Mouse (Mus musculus) kidney, adult 2 months (tissue): ENCODE results near the gene Sema3a. TPM values are rescaled to one million over a fixed set of nuclear protein-coding genes. Genes with fewer than 3 reads are reported as not detected.

Experiments used
- DNase-seq: peaks from one replicate; pipeline ENCODE4 v3.0.0; 2021
- H3K27ac ChIP-seq: fragments of 200-500 bp; 2 replicates; pipeline ENCODE4 v1.5.1; 2012; ENCODE audit warnings: low read depth, low read length, control low read depth, inconsistent platforms; ENCODE audit not compliant: insufficient read depth
- H3K27me3 ChIP-seq: fragments of 200-500 bp; replicated peaks from 2 replicates; pipeline ENCODE4 v1.6.1; 2012; ENCODE audit warnings: mild to moderate bottlenecking, moderate library complexity, low read length, inconsistent platforms; ENCODE audit not compliant: control insufficient read depth, insufficient read depth
- H3K36me3 ChIP-seq: fragments of 200-500 bp; 2 replicates; pipeline ENCODE4 v1.6.1; 2012; ENCODE audit warnings: mild to moderate bottlenecking, moderate library complexity, low read length, inconsistent platforms; ENCODE audit not compliant: control insufficient read depth, insufficient read depth
- H3K4me1 ChIP-seq: fragments of 200-500 bp; 2 replicates; pipeline ENCODE4 v1.6.1; 2011; ENCODE audit warnings: low read length; ENCODE audit not compliant: control insufficient read depth, insufficient read depth
- H3K4me3 ChIP-seq: fragments of 200-500 bp; 2 replicates; pipeline ENCODE4 v1.5.1; 2011; ENCODE audit warnings: mild to moderate bottlenecking, low read depth, low read length, control low read depth; ENCODE audit not compliant: insufficient read depth
- CTCF ChIP-seq: fragments of 200-500 bp; conservative IDR thresholded peaks from 2 replicates; pipeline ENCODE4 v1.5.1; 2011; ENCODE audit warnings: low read depth, mild to moderate bottlenecking, control low read depth, low read length, moderate library complexity, mixed read lengths; ENCODE audit not compliant: insufficient read depth, insufficient read length
- POLR2A ChIP-seq: fragments of 200-500 bp; IDR thresholded peaks from one replicate; pipeline ENCODE4 v1.6.1; 2011; ENCODE audit warnings: low read depth, low read length, control low read depth
- WGBS: fragments of 180-500 bp; shearing (Covaris S2); methylation state at CpG from one replicate; pipeline ENCODE4 v1.1.7; 2018; 5-methylcytosine and 5-hydroxymethylcytosine counted together
- polyA plus RNA-seq: library from polyadenylated mRNA; depleted of rRNA; stranded (reverse); fragments of >200 nt; gene quantifications from 2 replicates; pipeline ENCODE4 v1.2.3, GENCODE M21; 2012

Gene Sema3a
- polyA plus RNA-seq, 1 experiment = 0.61 TPM

DNA sequence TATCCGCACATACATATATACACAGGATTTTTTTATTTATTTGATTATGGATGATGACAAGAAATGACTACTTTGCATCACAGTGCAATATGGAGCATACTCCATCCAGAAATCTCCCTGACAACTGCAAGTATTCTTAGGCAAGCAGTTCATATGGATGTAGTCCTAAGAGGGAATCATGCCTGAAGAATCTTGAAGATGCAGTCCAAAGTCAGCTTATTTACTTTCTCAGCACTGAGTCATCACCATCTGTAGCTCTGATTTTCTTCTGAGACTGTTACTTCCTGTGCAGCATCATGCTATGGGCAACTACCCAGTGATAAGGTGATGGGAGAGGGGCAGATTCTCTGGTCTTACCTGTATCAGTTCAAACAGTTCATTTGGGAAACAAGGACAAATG, 229.7 kb downstream of the Sema3a start:
- H3K27ac ChIP-seq = no peak overlapping the region
- TF ChIP-seq POLR2A (no peak), CTCF (no peak)
- no peak for DNase-seq
- no peaks in the 10 kb centered on the region for H3K4me1 ChIP-seq
- WGBS = 85% methylated on average over 1 of the region's 1 CpGs
- H3K27me3 ChIP-seq = no peaks in the 10 kb centered on the region
- H3K4me3 ChIP-seq = no peak overlapping the region
- H3K36me3 ChIP-seq = no peaks in the 10 kb centered on the region

DNA sequence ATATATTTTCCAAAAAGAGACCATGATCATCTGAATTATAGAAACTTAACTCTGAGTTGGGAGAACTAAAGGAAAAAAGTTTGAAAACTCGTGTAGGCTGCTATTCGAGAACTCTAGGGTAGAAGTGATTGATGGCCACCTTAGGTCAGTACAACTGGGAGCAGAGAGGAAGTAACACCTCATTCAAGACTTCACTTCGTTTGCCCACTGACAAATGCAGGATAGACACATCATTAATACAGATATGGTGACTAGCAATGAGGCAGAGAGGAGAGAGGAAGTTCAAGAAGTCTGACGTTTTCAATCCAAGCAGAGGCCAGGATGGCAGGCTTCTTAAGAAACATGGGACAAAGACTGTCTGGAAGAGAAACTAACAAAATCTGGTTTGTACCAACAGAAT, 233.6 kb downstream of the Sema3a start:
- H3K27me3 ChIP-seq = no peaks in the 10 kb centered on the region; the same call in 1 of the 2 replicates
- WGBS = 13% methylated on average over 4 of the region's 4 CpGs
- no peaks in the 10 kb centered on the region for H3K36me3 ChIP-seq
- H3K27ac ChIP-seq = no peak overlapping the region
- no peak for DNase-seq
- H3K4me3 ChIP-seq = no peak overlapping the region
- no peak for TF ChIP-seq CTCF
- TF ChIP-seq POLR2A = no peak
- H3K4me1 ChIP-seq = no peaks in the 10 kb centered on the region

DNA sequence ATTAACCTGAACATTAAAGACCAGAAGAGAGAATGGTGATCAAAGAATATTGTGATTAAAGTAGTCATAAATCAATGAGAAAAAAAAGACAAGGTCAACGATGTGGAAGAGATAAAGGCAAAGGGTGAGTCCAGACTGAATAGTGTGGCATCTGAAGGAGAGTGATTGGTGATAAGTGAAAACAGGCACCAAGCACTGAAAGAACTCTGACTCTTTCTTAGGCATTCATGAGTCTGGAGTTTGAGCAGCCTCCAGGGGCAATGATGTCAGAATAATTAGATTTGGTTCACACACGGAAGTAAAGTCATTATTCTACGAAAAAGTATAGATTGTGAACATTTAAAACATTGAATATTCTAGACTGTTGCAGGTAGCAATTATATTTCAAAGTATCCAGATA, 235.5 kb downstream of the Sema3a start:
- TF ChIP-seq POLR2A (no peak), CTCF (no peak)
- 51% methylated on average over 3 of the region's 3 CpGs for WGBS

DNA sequence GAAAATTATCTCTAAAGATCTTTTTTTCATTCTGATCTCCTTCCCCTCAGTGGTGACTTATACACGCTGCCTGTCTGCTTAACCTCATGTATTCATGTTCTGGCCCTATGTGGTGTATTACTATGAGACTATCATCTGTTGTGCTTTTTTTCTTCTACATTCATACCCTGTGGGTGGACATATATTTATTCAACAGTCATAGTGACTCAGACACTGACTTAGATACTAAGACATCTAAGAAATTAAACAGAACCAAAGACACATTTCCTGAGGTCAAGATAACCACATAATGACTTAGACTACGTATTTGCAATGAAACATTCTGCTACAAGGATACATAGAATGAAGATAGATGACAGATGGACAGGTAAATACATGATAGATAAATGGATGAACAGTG, 239.9 kb downstream of the Sema3a start:
- DNase-seq = no peak
- no peaks in the 10 kb centered on the region for H3K4me1 ChIP-seq
- TF ChIP-seq POLR2A = no peak
- no peak for TF ChIP-seq CTCF
- WGBS = 84% methylated on average over 2 of the region's 2 CpGs
- H3K4me3 ChIP-seq = no peak overlapping the region
- H3K27me3 ChIP-seq = no peaks in the 10 kb centered on the region; the same call in 1 of the 2 replicates
- H3K36me3 ChIP-seq = no peaks in the 10 kb centered on the region
- H3K27ac ChIP-seq = no peak overlapping the region

More for the DNA sequence above, 235.5 kb downstream of the Sema3a start:
- DNase-seq = no peak
- H3K4me1 ChIP-seq = no peaks in the 10 kb centered on the region
- H3K4me3 ChIP-seq = no peak overlapping the region
- H3K27me3 ChIP-seq = no peaks in the 10 kb centered on the region; the same call in 1 of the 2 replicates
- H3K36me3 ChIP-seq = no peaks in the 10 kb centered on the region
- H3K27ac ChIP-seq = no peak overlapping the region

DNA sequence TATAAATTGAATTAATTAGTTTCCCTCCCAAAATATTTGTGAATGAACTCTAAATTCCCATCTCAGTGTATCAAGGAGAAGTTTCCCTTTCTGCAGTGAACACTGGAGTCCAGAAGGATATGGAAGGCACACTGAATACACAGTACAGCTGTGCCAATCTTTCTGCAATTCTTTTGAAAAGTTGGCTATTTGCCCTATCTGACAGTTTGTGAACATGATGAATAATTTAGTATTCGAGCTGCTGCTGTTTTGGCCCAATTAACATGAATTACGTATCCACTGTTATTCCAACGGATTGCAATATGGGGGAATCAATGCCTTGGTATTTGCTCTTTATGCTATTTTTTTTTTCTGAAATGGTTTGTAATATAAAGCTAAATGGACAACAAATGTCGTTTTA, 254.0 kb downstream of the Sema3a start:
- Histone ChIP-seq H3K27ac (no peak overlapping the region), H3K4me1 (no peaks in the 10 kb centered on the region), H3K36me3 (no peaks in the 10 kb centered on the region), H3K27me3 (no peaks in the 10 kb centered on the region), H3K4me3 (no peak overlapping the region)
- no peak for DNase-seq
- WGBS = 81% methylated on average over 4 of the region's 4 CpGs
- TF ChIP-seq CTCF (no peak), POLR2A (no peak)

DNA sequence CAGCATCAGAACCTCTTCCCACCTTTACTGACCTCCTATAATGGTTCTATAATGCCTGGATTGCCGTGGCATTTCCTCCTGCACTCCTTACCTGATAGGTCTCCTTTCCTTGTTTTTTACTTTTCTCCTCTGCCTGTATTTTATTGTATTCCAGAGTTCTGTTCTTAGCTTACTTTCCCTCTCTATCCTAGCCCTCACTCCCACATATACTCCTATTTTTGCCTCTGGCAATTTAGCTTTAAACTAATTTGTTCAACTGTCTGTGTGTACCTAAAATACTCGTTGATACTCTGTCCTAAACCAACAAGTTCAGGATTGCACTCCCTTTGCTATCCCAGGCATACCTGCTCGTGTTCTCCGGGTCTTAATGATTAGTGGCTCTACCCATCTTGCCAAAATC, 258.8 kb downstream of the Sema3a start:
- TF ChIP-seq POLR2A (no peak), CTCF (no peak)
- H3K4me1 ChIP-seq = no peaks in the 10 kb centered on the region
- 51% methylated on average over 4 of the region's 4 CpGs for WGBS
- H3K36me3 ChIP-seq = no peaks in the 10 kb centered on the region
- no peak for DNase-seq
- H3K27me3 ChIP-seq = no peaks in the 10 kb centered on the region
- H3K4me3 ChIP-seq = no peak overlapping the region
- no peak overlapping the region for H3K27ac ChIP-seq

DNA sequence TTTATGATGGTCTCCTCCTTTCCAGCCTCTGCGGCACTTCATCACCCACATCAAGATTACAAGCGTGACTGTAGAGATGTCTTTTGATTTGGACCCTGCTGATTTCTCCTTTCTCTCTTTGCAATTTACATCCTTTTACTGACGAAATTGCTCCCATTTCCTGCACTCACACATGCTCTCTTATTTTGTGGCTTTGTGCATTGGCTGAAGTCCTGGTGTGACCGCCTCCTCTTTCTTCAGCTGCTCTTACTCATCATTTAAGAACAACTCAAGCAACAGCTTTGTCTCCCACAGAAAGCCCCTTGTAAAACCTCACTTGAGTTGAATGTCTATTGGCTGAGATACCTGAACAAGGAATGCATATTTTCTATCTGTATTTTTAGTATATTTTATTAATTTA, 259.5 kb downstream of the Sema3a start:
- no peak for DNase-seq
- WGBS = 48% methylated on average over 4 of the region's 4 CpGs
- no peak overlapping the region for H3K27ac ChIP-seq
- TF ChIP-seq CTCF (no peak), POLR2A (no peak)
- no peaks in the 10 kb centered on the region for H3K4me1 ChIP-seq
- H3K4me3 ChIP-seq = no peak overlapping the region
- no peaks in the 10 kb centered on the region for H3K27me3 ChIP-seq
- no peaks in the 10 kb centered on the region for H3K36me3 ChIP-seq

DNA sequence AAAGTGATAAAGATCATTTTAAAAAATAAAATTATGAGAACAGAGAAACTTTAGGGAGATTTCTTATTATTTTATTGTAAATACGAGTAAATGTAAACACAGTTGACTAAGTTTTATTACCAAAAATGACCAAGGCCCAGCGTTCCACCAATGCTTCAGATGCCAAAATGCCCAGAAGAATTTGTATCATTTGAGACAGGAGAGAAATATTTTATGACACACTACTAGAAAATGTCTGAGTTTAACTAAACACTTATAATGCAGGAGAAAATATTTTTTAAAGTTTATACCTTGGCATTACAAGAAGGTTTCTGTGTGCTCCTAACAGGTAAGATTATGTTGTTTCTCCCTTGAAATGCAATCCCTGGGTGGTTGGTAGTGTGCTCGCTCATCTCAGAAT, 261.4 kb downstream of the Sema3a start:
- Histone ChIP-seq H3K27me3 (no peaks in the 10 kb centered on the region), H3K36me3 (no peaks in the 10 kb centered on the region), H3K27ac (no peak overlapping the region), H3K4me3 (no peak overlapping the region), H3K4me1 (no peaks in the 10 kb centered on the region)
- 82% methylated on average over 3 of the region's 3 CpGs for WGBS
- DNase-seq = no peak
- TF ChIP-seq POLR2A (no peak), CTCF (no peak)
